In genomic region chr12:116598123-116599005, GRCm38 (mm10) we compare ENCODE assay signal across 14 mouse cellular contexts.
DNase-seq lines count a peak whose midpoint lies in the region; ATAC-seq and TF ChIP-seq lines count a peak whose summit lies in the region.
"Had no signal": no experiment of that assay in that cellular context is flagged by ENCODE, and none has a peak within 500 bp of the region (broad histone marks: within the 10 kb centered on the region; RNA-seq: fewer than 3 reads in every experiment).

No protein-coding gene starts in this region.

- DNase-seq in frontal cortex, postnatal 25 days (ENCODE audit: low spot score in 2 of 2) = no peak
- no peak for DNase-seq in lung, embryonic 14.5 days
- no peak for DNase-seq in lung, postnatal 36 days
- peak; percentile 54 for DNase-seq in right cerebral cortex, postnatal 25 days
- DNase-seq in gastrocnemius, adult 18-20 months (ENCODE audit: low spot score) = no peak
- DNase-seq in layer of hippocampus, adult 18-20 months (ENCODE audit: low spot score in 2 of 2) = no peak
- DNase-seq: adrenal gland, postnatal 14 days; lung, postnatal 10 days had no signal

- no peak overlapping the region for H3K9ac ChIP-seq in lung, embryonic 14.5 days
- H3K9ac ChIP-seq in hindbrain, embryonic 16.5 days (ENCODE audit: low read depth, low read length) = 0 out of 2 replicates have a peak overlapping the region, but pooled peaks have one; percentile 13
- H3K9ac ChIP-seq: embryonic facial prominence, embryonic 15.5 days; heart, embryonic 13.5 days had no signal

- no peak overlapping the region for H3K4me2 ChIP-seq in lung, embryonic 14.5 days
- H3K4me2 ChIP-seq in hindbrain, embryonic 16.5 days (ENCODE audit: low read length) = no peak overlapping the region
- H3K4me2 ChIP-seq: embryonic facial prominence, embryonic 15.5 days; heart, embryonic 13.5 days; liver, embryonic 11.5 days had no signal

- no peak for TF ChIP-seq CTCF in lung, embryonic 14.5 days (IDR thresholded peaks at IDR 0.05; ENCODE audit: low read depth)

- H3K4me1 ChIP-seq in lung, embryonic 14.5 days (ENCODE audit: insufficient read depth) = no peaks in the 10 kb centered on the region
- peaks cover 36% of the 10 kb centered on the region for H3K4me1 ChIP-seq in hindbrain, embryonic 16.5 days (ENCODE audit: control insufficient read depth, insufficient read depth, low read depth, low read length)
- H3K4me1 ChIP-seq: embryonic facial prominence, embryonic 15.5 days had no signal

- H3K36me3 ChIP-seq in lung, embryonic 14.5 days (ENCODE audit: insufficient read depth) = no peaks in the 10 kb centered on the region
- H3K36me3 ChIP-seq in hindbrain, embryonic 16.5 days (ENCODE audit: control insufficient read depth, insufficient read depth, low read length) = no peaks in the 10 kb centered on the region
- H3K36me3 ChIP-seq: embryonic facial prominence, embryonic 15.5 days; heart, embryonic 13.5 days had no signal

- no peaks in the 10 kb centered on the region for H3K27me3 ChIP-seq in lung, embryonic 14.5 days (ENCODE audit: insufficient read depth, low read length)
- H3K27me3 ChIP-seq in hindbrain, embryonic 16.5 days (replicated peaks; ENCODE audit: control insufficient read depth, insufficient read depth, low read length) = no peaks in the 10 kb centered on the region
- H3K27me3 ChIP-seq: embryonic facial prominence, embryonic 15.5 days; heart, embryonic 13.5 days had no signal

- peak; percentile 55 for ATAC-seq in frontal cortex, adult (ENCODE audit: low TSS enrichment)
- ATAC-seq in lung, embryonic 14.5 days (ENCODE audit: insufficient read depth) = peak; percentile 21; the same call in 1 of the 2 replicates
- no peak for ATAC-seq in hindbrain, embryonic 16.5 days
- ATAC-seq: inflammation-experienced regulatory T-cells, adult 6 months had no signal

- no peak overlapping the region for H3K4me3 ChIP-seq in lung, embryonic 14.5 days (ENCODE audit: low read depth, low read length)
- H3K4me3 ChIP-seq in hindbrain, embryonic 16.5 days (ENCODE audit: low read length) = no peak overlapping the region
- H3K4me3 ChIP-seq: embryonic facial prominence, embryonic 15.5 days; heart, embryonic 13.5 days had no signal

- H3K9me3 ChIP-seq in lung, embryonic 14.5 days (ENCODE audit: low read depth, low read length) = no peaks in the 10 kb centered on the region
- no peaks in the 10 kb centered on the region for H3K9me3 ChIP-seq in hindbrain, embryonic 16.5 days (ENCODE audit: control insufficient read depth, low read length)
- H3K9me3 ChIP-seq: embryonic facial prominence, embryonic 15.5 days; heart, embryonic 13.5 days had no signal

- 74% methylated on average over 8 of the region's 8 CpGs for WGBS in lung, embryonic 14.5 days
- 60% methylated on average over 8 of the region's 8 CpGs for WGBS in hindbrain, embryonic 16.5 days

- H3K27ac ChIP-seq in lung, embryonic 14.5 days (ENCODE audit: low read depth) = no peak overlapping the region
- H3K27ac ChIP-seq in hindbrain, embryonic 16.5 days (ENCODE audit: low read depth, low read length) = peak overlapping the region; percentile 45
- H3K27ac ChIP-seq: embryonic facial prominence, embryonic 15.5 days; heart, embryonic 13.5 days had no signal
